Comparison of ENCODE assay signal across 9 mouse cellular contexts in the genomic region with DNA sequence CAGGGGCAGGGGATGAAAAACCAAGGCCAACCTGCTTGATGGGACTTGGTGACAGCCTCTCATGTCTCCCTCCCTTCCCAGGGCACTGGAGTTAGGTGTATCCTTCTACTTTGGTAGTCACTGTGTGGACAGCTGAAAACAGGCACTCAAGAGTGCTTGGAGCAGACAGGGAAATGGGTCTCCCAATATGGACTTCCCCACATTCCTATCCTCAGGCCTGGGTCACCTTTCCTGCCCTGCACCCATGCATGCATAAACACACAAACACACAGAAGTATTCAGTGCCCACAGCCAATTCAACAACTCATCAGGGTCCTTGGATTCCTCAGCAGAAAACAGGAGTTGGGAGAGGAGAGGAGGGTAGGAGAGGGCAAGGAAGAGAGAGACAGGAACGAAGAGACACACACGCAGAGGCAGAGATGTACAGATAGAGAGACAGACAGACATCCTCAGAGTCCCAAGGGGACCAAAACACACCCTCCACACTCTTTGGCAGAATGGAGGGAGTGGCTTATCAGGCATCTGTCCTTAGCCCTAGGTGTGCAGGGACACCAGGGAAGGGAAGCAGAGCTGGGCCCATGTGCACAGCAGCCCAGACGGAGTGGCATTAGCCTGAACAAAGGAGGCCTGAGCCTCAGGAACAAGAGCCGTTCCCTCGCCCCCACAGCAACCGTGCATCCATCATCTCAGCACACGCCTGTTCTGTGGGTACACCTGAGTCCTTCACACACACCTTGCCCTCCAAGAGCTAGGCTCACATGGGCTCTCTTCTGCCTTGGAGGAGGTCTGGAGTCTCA. TPM values are rescaled to one million over a fixed set of nuclear protein-coding genes. Genes with fewer than 3 reads are reported as not detected.
DNase-seq lines count a peak whose midpoint lies in the region; ATAC-seq and TF ChIP-seq lines count a peak whose summit lies in the region.
"Had no signal": no experiment of that assay in that cellular context is flagged by ENCODE, and none has a peak within 500 bp of the region (broad histone marks: within the 10 kb centered on the region; RNA-seq: fewer than 3 reads in every experiment).

No protein-coding gene starts in this region.

- peak overlapping the region; percentile 88 for H3K4me3 ChIP-seq in embryonic facial prominence, embryonic 11.5 days (ENCODE audit: low read depth, low read length)
- H3K4me3 ChIP-seq in hindbrain, embryonic 14.5 days (replicated peaks; ENCODE audit: low read length) = peak overlapping the region; percentile 93
- H3K4me3 ChIP-seq in midbrain, postnatal 0 days (ENCODE audit: low read depth, low read length) = peak overlapping the region; percentile 48

- H3K36me3 ChIP-seq in embryonic facial prominence, embryonic 11.5 days (replicated peaks; ENCODE audit: control insufficient read depth, insufficient read depth, low read depth, low read length) = peaks cover 3% of the 10 kb centered on the region
- peaks cover 7% of the 10 kb centered on the region; the same call in 1 of the 2 replicates for H3K36me3 ChIP-seq in hindbrain, embryonic 14.5 days (replicated peaks; ENCODE audit: control insufficient read depth, insufficient read depth)
- H3K36me3 ChIP-seq in midbrain, postnatal 0 days (ENCODE audit: insufficient read depth, low read length) = peaks cover 6% of the 10 kb centered on the region

- peak overlapping the region; percentile 75 for H3K4me2 ChIP-seq in embryonic facial prominence, embryonic 11.5 days (ENCODE audit: low read depth, low read length)
- peak overlapping the region; percentile 96 for H3K4me2 ChIP-seq in hindbrain, embryonic 14.5 days (replicated peaks)
- peak overlapping the region; percentile 84 for H3K4me2 ChIP-seq in midbrain, postnatal 0 days (ENCODE audit: low read depth, low read length, poor library complexity, severe bottlenecking)

- peak overlapping the region; percentile 18 for H3K9ac ChIP-seq in embryonic facial prominence, embryonic 11.5 days (replicated peaks; ENCODE audit: low read length)
- H3K9ac ChIP-seq in hindbrain, embryonic 14.5 days = peak overlapping the region; percentile 100
- peak overlapping the region; percentile 70 for H3K9ac ChIP-seq in midbrain, postnatal 0 days (replicated peaks; ENCODE audit: low read length, poor library complexity, severe bottlenecking)

- ATAC-seq in embryonic facial prominence, embryonic 11.5 days (replicated peaks; ENCODE audit: insufficient number of reproducible peaks, low FRiP score, low TSS enrichment, low read depth) = no peak
- ATAC-seq in hindbrain, embryonic 14.5 days (ENCODE audit: low FRiP score) = no peak
- ATAC-seq in midbrain, postnatal 0 days (ENCODE audit: low FRiP score) = no peak

- no peaks in the 10 kb centered on the region for H3K27me3 ChIP-seq in embryonic facial prominence, embryonic 11.5 days (ENCODE audit: control insufficient read depth, insufficient read depth, low read length)
- H3K27me3 ChIP-seq in hindbrain, embryonic 14.5 days (ENCODE audit: control insufficient read depth, insufficient read depth, low read length) = no peaks in the 10 kb centered on the region
- no peaks in the 10 kb centered on the region for H3K27me3 ChIP-seq in midbrain, postnatal 0 days (ENCODE audit: insufficient read depth, low read length)

- no peaks in the 10 kb centered on the region for H3K9me3 ChIP-seq in embryonic facial prominence, embryonic 11.5 days (replicated peaks; ENCODE audit: control insufficient read depth, low read length)
- H3K9me3 ChIP-seq in hindbrain, embryonic 14.5 days (ENCODE audit: control insufficient read depth, low read length) = no peaks in the 10 kb centered on the region
- no peaks in the 10 kb centered on the region for H3K9me3 ChIP-seq in midbrain, postnatal 0 days (ENCODE audit: low read length)

- peak; percentile 48 for DNase-seq in kidney, adult 11 months
- DNase-seq in kidney, postnatal 36 days = no peak
- DNase-seq in embryonic facial prominence, embryonic 11.5 days (ENCODE audit: low spot score) = no peak
- DNase-seq in hindbrain, embryonic 14.5 days (ENCODE audit: low spot score) = no peak
- no peak for DNase-seq in midbrain, postnatal 0 days (ENCODE audit: low spot score)
- no peak for DNase-seq in layer of hippocampus, postnatal 36 days
- DNase-seq in left cerebral cortex, postnatal 10 days (ENCODE audit: extremely low spot score in 1 of 2, low spot score in 2 of 2) = no peak
- DNase-seq in gastrocnemius, adult 18-20 months (ENCODE audit: low spot score) = no peak
- DNase-seq: layer of hippocampus, adult 9-11 months had no signal

- WGBS in embryonic facial prominence, embryonic 11.5 days = 20% methylated on average over 7 of the region's 7 CpGs
- 24% methylated on average over 7 of the region's 7 CpGs for WGBS in hindbrain, embryonic 14.5 days
- 20% methylated on average over 7 of the region's 7 CpGs for WGBS in midbrain, postnatal 0 days

- H3K27ac ChIP-seq in embryonic facial prominence, embryonic 11.5 days (replicated peaks; ENCODE audit: low read depth, low read length) = peak overlapping the region; percentile 97; the same call in 1 of the 2 replicates
- peak overlapping the region; percentile 98 for H3K27ac ChIP-seq in hindbrain, embryonic 14.5 days
- no peak overlapping the region; the same call in 1 of the 2 replicates for H3K27ac ChIP-seq in midbrain, postnatal 0 days (ENCODE audit: low read depth, low read length)

- intact Hi-C loops in left cerebral cortex, postnatal 10 days (cut with DNase I) = no loop called here

- TF ChIP-seq CTCF in midbrain, postnatal 0 days (IDR thresholded peaks at IDR 0.05) = no peak

- peaks cover 11% of the 10 kb centered on the region for H3K4me1 ChIP-seq in embryonic facial prominence, embryonic 11.5 days (ENCODE audit: control insufficient read depth, insufficient read depth, low read length)
- H3K4me1 ChIP-seq in hindbrain, embryonic 14.5 days (replicated peaks; ENCODE audit: control insufficient read depth, insufficient read depth, low read length) = peaks cover 43% of the 10 kb centered on the region
- H3K4me1 ChIP-seq in midbrain, postnatal 0 days (ENCODE audit: insufficient read depth, low read length) = peaks cover 19% of the 10 kb centered on the region

RNA-seq across cellular contexts. Expression of a gene that starts 2.8 kb away (rescaled TPM):
- 40.1 and 41.0 TPM in 2 replicates for polyA plus RNA-seq in embryonic facial prominence, embryonic 11.5 days (2014; fragmentation: Nextera tagmentation; extraction: Ambion mirVana)
- 30.8 and 31.0 TPM in 2 replicates for polyA plus RNA-seq in hindbrain, embryonic 14.5 days (2014; fragmentation: Nextera tagmentation; extraction: Ambion mirVana)
- total RNA-seq in midbrain, postnatal 0 days (2014; rRNA removed) = 56.9 and 58.2 TPM in 2 replicates
- polyA plus RNA-seq in midbrain, postnatal 0 days (2015; fragmentation: Nextera tagmentation; extraction: Ambion mirVana) = 15.4 and 16.1 TPM in 2 replicates
- 1 to 10 TPM; 4.0 to 4.4 TPM for total RNA-seq in layer of hippocampus, postnatal 36 days (2021)
- total RNA-seq in left cerebral cortex, postnatal 10 days (2021) = 10 to 100 TPM in 1 of 2 experiments, 1 to 10 TPM in 1; 6.9 to 10.7 TPM
- total RNA-seq in gastrocnemius, adult 18-20 months (2021) = under 1 TPM; 0.17 to 0.18 TPM

RNA-seq across cellular contexts. Expression of a gene that starts 18.7 kb away (rescaled TPM):
- polyA plus RNA-seq in embryonic facial prominence, embryonic 11.5 days (2014; fragmentation: Nextera tagmentation; extraction: Ambion mirVana) = 3.7 and 4.0 TPM in 2 replicates
- polyA plus RNA-seq in hindbrain, embryonic 14.5 days (2014; fragmentation: Nextera tagmentation; extraction: Ambion mirVana) = 0.20 TPM in 1 of 2 replicates, not detected in the other
- 0.60 TPM in 1 of 2 replicates, not detected in the other for total RNA-seq in midbrain, postnatal 0 days (2014; rRNA removed)
- 0.46 TPM in 1 of 2 replicates, not detected in the other for polyA plus RNA-seq in midbrain, postnatal 0 days (2015; fragmentation: Nextera tagmentation; extraction: Ambion mirVana)
- total RNA-seq in layer of hippocampus, postnatal 36 days (2021) = under 1 TPM in 1 of 2 experiments, not detected in 1; 0.63 TPM
- total RNA-seq in left cerebral cortex, postnatal 10 days (2021) = not detected
- total RNA-seq in gastrocnemius, adult 18-20 months (2021) = not detected

RNA-seq across cellular contexts. Expression of a gene that starts 19.6 kb away (rescaled TPM):
- polyA plus RNA-seq in embryonic facial prominence, embryonic 11.5 days (2014; fragmentation: Nextera tagmentation; extraction: Ambion mirVana) = 28.7 and 30.5 TPM in 2 replicates
- polyA plus RNA-seq in hindbrain, embryonic 14.5 days (2014; fragmentation: Nextera tagmentation; extraction: Ambion mirVana) = 44.3 and 47.3 TPM in 2 replicates
- 57.6 and 75.0 TPM in 2 replicates for total RNA-seq in midbrain, postnatal 0 days (2014; rRNA removed)
- polyA plus RNA-seq in midbrain, postnatal 0 days (2015; fragmentation: Nextera tagmentation; extraction: Ambion mirVana) = 74.1 and 77.2 TPM in 2 replicates
- 10 to 100 TPM; 32.6 to 34.3 TPM for total RNA-seq in layer of hippocampus, postnatal 36 days (2021)
- total RNA-seq in left cerebral cortex, postnatal 10 days (2021) = 10 to 100 TPM; 47.2 to 48.6 TPM
- 10 to 100 TPM; 68.3 to 89.6 TPM for total RNA-seq in gastrocnemius, adult 18-20 months (2021)

RNA-seq across cellular contexts. Expression of a gene that starts 23.5 kb away (rescaled TPM):
- polyA plus RNA-seq in embryonic facial prominence, embryonic 11.5 days (2014; fragmentation: Nextera tagmentation; extraction: Ambion mirVana) = 77.4 and 82.0 TPM in 2 replicates
- 102 and 107 TPM in 2 replicates for polyA plus RNA-seq in hindbrain, embryonic 14.5 days (2014; fragmentation: Nextera tagmentation; extraction: Ambion mirVana)
- total RNA-seq in midbrain, postnatal 0 days (2014; rRNA removed) = 46.7 and 66.0 TPM in 2 replicates
- 187 and 205 TPM in 2 replicates for polyA plus RNA-seq in midbrain, postnatal 0 days (2015; fragmentation: Nextera tagmentation; extraction: Ambion mirVana)
- total RNA-seq in layer of hippocampus, postnatal 36 days (2021) = 100 to 1,000 TPM in 1 of 2 experiments, 10 to 100 TPM in 1; 91.0 to 111 TPM
- 100 to 1,000 TPM; 109 to 110 TPM for total RNA-seq in left cerebral cortex, postnatal 10 days (2021)
- total RNA-seq in gastrocnemius, adult 18-20 months (2021) = 10 to 100 TPM; 90.8 to 95.9 TPM

RNA-seq across cellular contexts. Expression of a gene that starts 24.2 kb away (rescaled TPM):
- 62.1 and 73.3 TPM in 2 replicates for polyA plus RNA-seq in embryonic facial prominence, embryonic 11.5 days (2014; fragmentation: Nextera tagmentation; extraction: Ambion mirVana)
- 42.9 and 53.6 TPM in 2 replicates for polyA plus RNA-seq in hindbrain, embryonic 14.5 days (2014; fragmentation: Nextera tagmentation; extraction: Ambion mirVana)
- 103 and 120 TPM in 2 replicates for total RNA-seq in midbrain, postnatal 0 days (2014; rRNA removed)
- polyA plus RNA-seq in midbrain, postnatal 0 days (2015; fragmentation: Nextera tagmentation; extraction: Ambion mirVana) = 29.7 and 30.4 TPM in 2 replicates
- 100 to 1,000 TPM; 109 to 111 TPM for total RNA-seq in layer of hippocampus, postnatal 36 days (2021)
- 10 to 100 TPM; 78.8 to 82.6 TPM for total RNA-seq in left cerebral cortex, postnatal 10 days (2021)
- 10 to 100 TPM; 86.3 to 89.9 TPM for total RNA-seq in gastrocnemius, adult 18-20 months (2021)

Comparison
In these comparisons a context has a peak if more than half of its experiments do, and no peak if none do; other contexts are left out.
1. H3K9ac ChIP-seq: peak in every context shown above with its lines; median percentile 100 in hindbrain, embryonic 14.5 days; 70 in midbrain, postnatal 0 days; 18 in embryonic facial prominence, embryonic 11.5 days.
2. RNA of a gene that starts 2.8 kb away (total RNA-seq): 56.9 to 58.2 TPM in midbrain, postnatal 0 days, 6.9 to 10.7 TPM in left cerebral cortex, postnatal 10 days and 4.0 to 4.4 TPM in layer of hippocampus, postnatal 36 days; 0.17 to 0.18 TPM in gastrocnemius, adult 18-20 months; every median in the first group is over 4 times any median in the second.
3. Peak in every context shown above with its lines, with median percentiles within 50 percentile points of each other: H3K4me2 ChIP-seq and H3K4me3 ChIP-seq.